Mouse (Mus musculus): ENCODE measurements around the gene Fam219b. TPM values are rescaled to one million over a fixed set of nuclear protein-coding genes. Genes with fewer than 3 reads are reported as not detected.

The Fam219b gene
- polyA plus RNA-seq, 1 experiment: 0.78 TPM

GRCm38 (mm10) chr9:57503622-57504380 lies 33.5 kb upstream of the Fam219b start, which contains the start of gene Rpp25:
Rpp25 (plus strand) TSS chr9:57504026.
- TF ChIP-seq TAL1 (IDR thresholded peaks at IDR 0.05; ENCODE audit: low read length) (no peak), GATA1 (IDR thresholded peaks at IDR 0.05; ENCODE audit: low read length) (no peak)
- H3K36me3 ChIP-seq (ENCODE audit: control insufficient read depth): no peaks in the 10 kb centered on the region
- H3K4me1 ChIP-seq (ENCODE audit: control insufficient read depth): peaks cover 41% of the 10 kb centered on the region
- H3K27me3 ChIP-seq (ENCODE audit: control insufficient read depth): peaks cover 86% of the 10 kb centered on the region
- peak within 1 kb of the TSS; percentile 8 for H3K4me3 ChIP-seq (replicated peaks)
- peaks cover 15% of the 10 kb centered on the region; the same call in 1 of the 2 replicates for H3K9me3 ChIP-seq (ENCODE audit: control insufficient read depth, low read length)

DNA sequence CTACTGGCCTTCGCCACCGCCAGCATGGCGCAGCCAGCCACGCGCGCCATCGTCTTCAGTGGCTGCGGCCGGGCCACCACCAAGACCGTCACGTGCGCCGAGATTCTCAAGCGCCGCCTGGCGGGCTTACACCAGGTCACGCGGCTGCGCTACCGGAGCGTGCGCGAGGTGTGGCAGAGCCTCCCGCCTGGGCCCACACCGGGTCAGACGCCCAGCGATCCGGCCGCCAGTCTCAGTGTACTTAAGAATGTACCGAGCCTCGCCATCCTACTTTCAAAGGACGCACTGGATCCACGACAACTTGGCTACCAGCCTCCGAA lies 33.0 kb upstream of the Fam219b start:
- TF ChIP-seq TAL1 (IDR thresholded peaks at IDR 0.05; ENCODE audit: low read length) (no peak), GATA1 (IDR thresholded peaks at IDR 0.05; ENCODE audit: low read length) (no peak)
- H3K9me3 ChIP-seq (ENCODE audit: control insufficient read depth, low read length): peaks cover 15% of the 10 kb centered on the region; the same call in 1 of the 2 replicates
- H3K36me3 ChIP-seq (ENCODE audit: control insufficient read depth): no peaks in the 10 kb centered on the region
- peaks cover 81% of the 10 kb centered on the region for H3K27me3 ChIP-seq (ENCODE audit: control insufficient read depth)
- peak overlapping the region; percentile 8 for H3K4me3 ChIP-seq (replicated peaks)
- H3K4me1 ChIP-seq (ENCODE audit: control insufficient read depth): peaks cover 41% of the 10 kb centered on the region

DNA sequence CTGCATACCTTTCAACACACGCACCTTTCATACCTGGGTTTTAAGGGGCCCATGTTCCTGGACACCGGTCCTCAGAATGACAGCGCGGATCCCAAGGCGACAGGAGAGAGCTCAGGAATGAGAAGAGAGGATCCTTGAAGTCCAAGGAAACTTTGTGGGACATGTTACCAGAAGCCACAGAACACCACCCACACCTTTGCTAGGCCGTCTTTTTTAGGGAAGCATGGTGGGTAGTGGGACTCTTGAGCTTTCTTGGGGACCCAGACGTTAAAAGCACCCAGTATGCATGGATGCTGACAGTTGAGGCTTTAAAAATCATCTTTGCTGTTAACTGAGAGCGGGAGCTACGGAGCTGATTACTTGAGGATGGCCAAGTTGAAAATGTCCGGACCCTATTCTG lies 32.4 kb upstream of the Fam219b start:
- H3K27me3 ChIP-seq (ENCODE audit: control insufficient read depth): peaks cover 79% of the 10 kb centered on the region
- no peak overlapping the region for H3K4me3 ChIP-seq (replicated peaks)
- H3K4me1 ChIP-seq (ENCODE audit: control insufficient read depth): peaks cover 45% of the 10 kb centered on the region
- peaks cover 15% of the 10 kb centered on the region; the same call in 1 of the 2 replicates for H3K9me3 ChIP-seq (ENCODE audit: control insufficient read depth, low read length)
- H3K36me3 ChIP-seq (ENCODE audit: control insufficient read depth): no peaks in the 10 kb centered on the region
- no peak for TF ChIP-seq TAL1 (IDR thresholded peaks at IDR 0.05; ENCODE audit: low read length)
- no peak for TF ChIP-seq GATA1 (IDR thresholded peaks at IDR 0.05; ENCODE audit: low read length)

- H3K4me1 ChIP-seq (ENCODE audit: control insufficient read depth): peaks cover 52% of the 10 kb centered on the region
- peaks cover 79% of the 10 kb centered on the region for H3K27me3 ChIP-seq (ENCODE audit: control insufficient read depth)
- H3K36me3 ChIP-seq (ENCODE audit: control insufficient read depth): no peaks in the 10 kb centered on the region
- peaks cover 15% of the 10 kb centered on the region; the same call in 1 of the 2 replicates for H3K9me3 ChIP-seq (ENCODE audit: control insufficient read depth, low read length)
- peak; percentile 96 for TF ChIP-seq TAL1 (IDR thresholded peaks at IDR 0.05; ENCODE audit: low read length)
- peak; percentile 87 for TF ChIP-seq GATA1 (IDR thresholded peaks at IDR 0.05; ENCODE audit: low read length)
- H3K4me3 ChIP-seq (replicated peaks): no peak overlapping the region
Measured at GRCm38 (mm10) chr9:57505700-57506099, 31.6 kb upstream of the Fam219b start.

GRCm38 (mm10) chr9:57510577-57510976 lies 26.8 kb upstream of the Fam219b start:
- Histone ChIP-seq H3K9me3 (ENCODE audit: control insufficient read depth, low read length) (peaks cover 3% of the 10 kb centered on the region; the same call in 1 of the 2 replicates), H3K4me1 (ENCODE audit: control insufficient read depth) (peaks cover 29% of the 10 kb centered on the region), H3K27me3 (ENCODE audit: control insufficient read depth) (peaks cover 53% of the 10 kb centered on the region), H3K4me3 (replicated peaks) (no peak overlapping the region), H3K36me3 (ENCODE audit: control insufficient read depth) (no peaks in the 10 kb centered on the region)
- TF ChIP-seq GATA1 (IDR thresholded peaks at IDR 0.05; ENCODE audit: low read length): no peak
- TF ChIP-seq TAL1 (IDR thresholded peaks at IDR 0.05; ENCODE audit: low read length): no peak

DNA sequence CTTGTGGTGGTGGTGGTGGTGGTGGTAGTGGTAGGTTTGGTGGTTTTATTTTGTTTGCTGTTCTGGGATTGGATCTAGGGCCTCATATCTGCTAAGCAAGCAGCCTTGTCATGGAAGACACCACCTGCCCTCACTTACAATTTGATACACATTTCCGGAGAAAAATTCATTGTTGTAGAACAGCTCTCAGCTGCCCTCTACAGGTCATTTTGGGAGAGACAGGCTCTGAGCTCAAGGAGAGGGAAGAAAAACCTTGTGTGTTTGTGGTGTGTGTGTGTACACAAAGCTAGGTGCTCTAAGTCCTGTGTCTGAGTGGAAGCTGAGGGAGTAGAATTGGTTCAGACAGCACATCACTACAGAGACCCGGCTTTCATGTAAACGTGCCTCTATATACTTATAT lies 20.2 kb upstream of the Fam219b start:
- Histone ChIP-seq H3K4me1 (ENCODE audit: control insufficient read depth) (peaks cover 13% of the 10 kb centered on the region), H3K4me3 (replicated peaks) (no peak overlapping the region), H3K27me3 (ENCODE audit: control insufficient read depth) (peaks cover 14% of the 10 kb centered on the region), H3K9me3 (ENCODE audit: control insufficient read depth, low read length) (no peaks in the 10 kb centered on the region), H3K36me3 (ENCODE audit: control insufficient read depth) (no peaks in the 10 kb centered on the region)
- TF ChIP-seq GATA1 (IDR thresholded peaks at IDR 0.05; ENCODE audit: low read length): no peak

- Histone ChIP-seq H3K4me1 (ENCODE audit: control insufficient read depth) (peaks cover 41% of the 10 kb centered on the region), H3K36me3 (ENCODE audit: control insufficient read depth) (peaks cover 11% of the 10 kb centered on the region), H3K4me3 (replicated peaks) (peak overlapping the region; percentile 88), H3K9me3 (ENCODE audit: control insufficient read depth, low read length) (no peaks in the 10 kb centered on the region), H3K27me3 (ENCODE audit: control insufficient read depth) (no peaks in the 10 kb centered on the region)
- no peak for TF ChIP-seq GATA1 (IDR thresholded peaks at IDR 0.05; ENCODE audit: low read length)
Measured at GRCm38 (mm10) chr9:57520375-57521055, 16.8 kb upstream of the Fam219b start.

DNA sequence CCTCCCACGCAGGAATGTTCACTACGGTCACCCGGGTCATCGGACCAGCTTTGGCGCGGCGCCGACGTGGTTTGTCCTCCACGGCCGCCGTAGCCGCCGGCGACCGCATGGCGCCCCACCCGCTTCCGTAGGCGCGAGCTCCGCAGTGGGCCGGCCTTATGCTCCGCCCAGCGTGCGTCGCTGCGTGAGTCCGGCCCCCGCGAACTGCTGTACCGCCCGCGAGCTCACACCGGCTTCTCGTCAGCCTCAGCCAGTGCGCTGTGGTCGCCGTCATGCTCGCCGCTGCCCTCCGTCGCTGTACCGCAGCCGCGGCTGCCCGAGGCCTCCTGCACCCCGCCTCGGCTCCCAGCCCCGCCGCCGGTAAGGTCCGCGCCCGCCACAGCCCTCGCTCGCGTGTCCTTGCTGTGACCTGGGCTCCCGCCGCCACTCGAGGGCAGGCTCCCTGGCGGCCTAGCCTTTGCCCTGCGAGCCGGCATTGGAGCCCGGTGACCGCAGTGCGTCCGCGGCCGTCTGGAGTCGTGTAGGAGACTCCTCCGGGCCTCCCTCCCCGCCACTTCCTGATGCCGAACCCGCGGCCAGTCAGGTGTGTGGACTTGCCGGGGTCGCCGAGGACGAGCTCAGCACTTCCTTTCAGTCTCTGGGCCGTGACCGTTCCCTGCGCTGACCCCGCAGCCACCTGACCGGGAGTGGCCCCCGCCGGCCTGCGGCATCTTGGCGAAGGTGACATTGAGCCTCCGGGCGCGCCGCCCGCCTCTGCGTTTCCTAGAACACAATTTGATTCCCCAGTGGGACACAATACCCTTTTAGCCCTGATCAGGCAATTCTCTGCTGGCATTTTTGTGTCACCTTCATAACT lies 16.0 kb upstream of the Fam219b start, which contains the start of gene Cox5a:
Gene Cox5a (plus strand): TSS at position 219 of the 856 bp plus-strand sequence.
- H3K9me3 ChIP-seq (ENCODE audit: control insufficient read depth, low read length): no peaks in the 10 kb centered on the region
- no peaks in the 10 kb centered on the region for H3K27me3 ChIP-seq (ENCODE audit: control insufficient read depth)
- no peak for TF ChIP-seq TAL1 (IDR thresholded peaks at IDR 0.05; ENCODE audit: low read length)
- no peak for TF ChIP-seq GATA1 (IDR thresholded peaks at IDR 0.05; ENCODE audit: low read length)
- peaks cover 14% of the 10 kb centered on the region for H3K36me3 ChIP-seq (ENCODE audit: control insufficient read depth)
- H3K4me1 ChIP-seq (ENCODE audit: control insufficient read depth): peaks cover 44% of the 10 kb centered on the region
- peak within 1 kb of the TSS; percentile 88 for H3K4me3 ChIP-seq (replicated peaks)
